Mouse (Mus musculus): ENCODE measurements around the gene Sipa1.

DNA sequence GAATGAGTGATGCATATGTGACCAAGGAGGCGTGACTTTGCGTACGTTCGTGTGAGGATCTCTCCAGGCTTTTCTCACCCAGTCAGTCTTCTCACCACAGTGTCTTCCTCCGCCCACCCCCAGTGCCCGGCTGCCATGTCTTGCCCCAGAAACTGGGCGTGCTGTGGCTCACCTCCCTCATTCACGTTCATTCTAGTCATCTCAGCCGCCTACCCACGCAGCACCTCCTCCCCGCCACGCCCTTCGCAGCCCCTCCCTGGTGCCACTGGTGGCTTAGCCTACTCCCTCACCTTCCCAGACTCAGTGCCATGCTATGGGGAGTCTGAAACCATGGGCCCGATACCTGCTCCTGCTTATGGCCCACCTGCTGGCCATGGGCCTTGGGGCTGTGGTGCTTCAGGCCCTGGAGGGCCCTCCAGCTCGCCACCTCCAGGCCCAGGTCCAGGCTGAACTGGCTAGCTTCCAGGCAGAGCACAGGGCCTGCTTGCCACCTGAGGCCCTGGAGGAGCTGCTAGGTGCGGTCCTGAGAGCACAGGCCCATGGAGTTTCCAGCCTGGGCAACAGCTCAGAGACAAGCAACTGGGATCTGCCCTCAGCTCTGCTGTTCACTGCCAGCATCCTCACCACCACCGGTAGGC lies 40.8 kb upstream of the Sipa1 start, which contains the start of gene Kcnk7:
- TF ChIP-seq CTCF (IDR thresholded peaks at IDR 0.05; ENCODE audit: low read depth) (no peak), EP300 (optimal IDR thresholded peaks at IDR 0.05) (no peak)

All from stomach, postnatal 0 days (tissue).